Mouse (Mus musculus): ENCODE measurements around the gene Myod1. TPM values are rescaled to one million over a fixed set of nuclear protein-coding genes. Genes with fewer than 3 reads are reported as not detected.

The Myod1 gene
- polyA plus RNA-seq, 1 experiment = 0.06 TPM

DNA sequence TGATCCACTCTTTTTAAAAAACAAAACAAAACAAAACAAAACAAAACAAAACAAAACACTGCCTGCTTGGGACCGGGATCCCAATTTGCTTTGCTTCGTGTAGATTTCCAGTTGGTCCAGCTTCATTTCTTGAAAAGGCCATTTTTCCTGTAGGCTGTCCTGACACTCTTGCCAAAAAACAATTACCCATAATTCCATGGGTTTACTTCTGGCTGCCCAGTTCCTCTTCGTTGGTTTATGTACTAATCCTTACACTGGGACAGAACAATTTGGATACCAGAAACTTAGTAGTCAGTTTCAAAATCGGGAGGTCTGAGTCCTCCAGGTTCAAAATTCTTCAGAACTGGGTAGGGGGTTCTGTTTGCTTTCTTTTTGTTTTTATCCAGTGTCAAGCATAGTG lies 14.0 kb downstream of the Myod1 start:
- DNase-seq (ENCODE audit: extremely low spot score in 1 of 2, low spot score in 1 of 2) = no peak

GRCm38 (mm10) chr7:46391701-46392100 lies 15.4 kb downstream of the Myod1 start:
- no peak for DNase-seq (ENCODE audit: extremely low spot score in 1 of 2, low spot score in 1 of 2)

GRCm38 (mm10) chr7:46393116-46393515 lies 16.8 kb downstream of the Myod1 start:
- DNase-seq (ENCODE audit: extremely low spot score in 1 of 2, low spot score in 1 of 2) = peak; percentile 59 to 92

DNA sequence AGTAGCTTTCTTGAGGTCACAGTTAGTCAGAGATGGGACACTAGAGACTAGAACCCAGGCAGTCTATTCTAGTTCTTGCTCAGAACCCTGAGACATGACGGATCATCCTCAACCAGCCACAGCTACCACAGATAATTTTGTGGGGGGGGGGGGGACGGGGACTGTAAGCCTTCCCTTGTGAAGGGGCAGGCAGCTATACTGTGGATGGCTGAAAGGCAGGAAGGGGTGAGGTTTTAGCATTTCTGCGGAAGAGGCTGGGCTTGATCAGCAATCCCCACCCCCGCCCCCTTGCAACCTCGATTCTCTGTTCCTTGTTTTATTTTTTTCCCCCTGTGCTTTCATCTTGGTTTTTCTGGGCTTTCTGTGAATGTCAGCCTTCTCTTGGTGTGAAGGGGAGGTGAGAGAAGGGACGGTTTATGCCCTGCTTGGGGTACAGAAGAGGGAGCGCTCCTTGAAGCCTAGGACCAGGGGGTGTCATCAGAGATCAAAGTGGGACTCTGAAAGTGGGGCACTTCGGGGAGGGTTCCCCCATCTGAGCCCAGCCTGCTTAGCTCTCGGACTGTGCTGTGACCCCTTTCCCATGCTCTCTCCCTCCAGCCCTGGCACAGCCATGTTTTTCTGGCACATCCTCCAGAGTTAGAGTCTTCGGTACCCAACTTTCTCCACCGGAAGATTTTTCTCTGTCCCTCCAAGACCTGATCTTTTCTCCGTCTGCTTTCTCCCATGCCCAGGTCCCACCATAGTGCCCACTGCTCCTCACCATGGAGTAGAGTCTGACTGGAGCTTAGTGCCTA lies 17.6 kb downstream of the Myod1 start:
- no peak for DNase-seq (ENCODE audit: extremely low spot score in 1 of 2, low spot score in 1 of 2)

GRCm38 (mm10) chr7:46394933-46395332 lies 18.7 kb downstream of the Myod1 start:
- DNase-seq (ENCODE audit: extremely low spot score in 1 of 2, low spot score in 1 of 2) = no peak

DNA sequence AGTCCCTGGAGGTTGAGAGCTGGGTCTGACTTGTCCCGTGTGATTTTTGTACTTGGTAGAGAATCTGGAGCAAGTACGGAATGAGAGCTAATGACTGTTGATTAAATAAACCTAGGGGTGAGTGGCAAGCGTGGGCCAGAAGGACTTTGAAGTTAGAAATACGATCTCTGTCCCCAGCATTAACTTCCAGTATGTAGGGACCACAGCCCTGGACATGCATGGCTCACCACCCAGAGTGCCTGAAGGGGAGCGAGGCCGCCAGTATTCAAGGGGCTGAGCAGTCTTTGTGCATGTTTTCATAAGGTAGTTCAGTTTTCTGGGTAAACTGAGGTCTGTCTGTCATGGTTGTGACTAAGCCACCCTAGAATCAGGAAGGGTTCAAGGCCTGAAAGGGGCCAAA lies 19.3 kb downstream of the Myod1 start:
- DNase-seq (ENCODE audit: extremely low spot score in 1 of 2, low spot score in 1 of 2) = no peak

GRCm38 (mm10) chr7:46396231-46396927 lies 20.1 kb downstream of the Myod1 start, which contains the start of gene Kcnc1:
Kcnc1 (plus strand) TSS chr7:46396497.
- peak in 1 of 2 experiments; percentile 71 for DNase-seq (ENCODE audit: extremely low spot score in 1 of 2, low spot score in 1 of 2)

DNA sequence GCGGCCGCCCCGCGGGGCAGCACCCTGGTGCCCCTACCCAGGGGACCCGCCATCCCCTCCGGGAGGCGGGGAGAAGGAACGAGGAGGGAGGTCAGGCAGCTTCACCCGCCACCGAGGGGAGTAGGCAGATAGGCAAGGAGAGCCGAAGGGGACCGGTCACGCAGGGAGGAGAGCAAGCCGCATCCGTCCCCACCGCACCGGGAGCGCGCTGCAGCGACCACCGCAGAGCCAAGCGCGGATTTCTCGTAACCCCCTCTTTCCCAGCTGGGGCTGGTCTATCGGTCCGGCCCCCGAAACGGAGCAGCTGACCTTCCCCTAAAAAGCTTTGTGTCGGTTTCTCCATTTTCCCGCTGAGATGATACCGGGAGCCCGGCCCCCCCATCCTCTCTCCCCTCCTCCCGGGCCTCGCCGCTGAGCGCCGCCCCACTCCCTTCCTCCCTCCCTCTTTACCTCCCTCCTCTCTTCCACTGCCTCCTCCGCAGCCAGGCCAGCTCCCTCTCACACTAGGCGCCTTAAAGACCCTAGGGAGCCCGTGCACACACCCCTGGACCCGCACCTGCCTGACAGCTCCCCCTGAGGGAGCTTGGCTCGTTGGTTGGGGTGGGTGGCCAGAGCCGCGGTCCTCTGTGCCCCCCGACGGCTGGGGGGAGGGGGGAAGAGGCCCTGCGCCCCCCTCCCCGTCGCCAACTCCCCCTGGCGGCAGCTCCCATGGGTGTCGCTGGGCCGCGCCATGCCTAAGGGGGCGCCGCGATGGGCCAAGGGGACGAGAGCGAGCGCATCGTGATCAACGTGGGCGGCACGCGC lies 20.9 kb downstream of the Myod1 start:
- peak in 1 of 2 experiments; percentile 70 for DNase-seq (ENCODE audit: extremely low spot score in 1 of 2, low spot score in 1 of 2)

GRCm38 (mm10) chr7:46397732-46398333 lies 21.6 kb downstream of the Myod1 start:
- DNase-seq (ENCODE audit: extremely low spot score in 1 of 2, low spot score in 1 of 2) = no peak

DNA sequence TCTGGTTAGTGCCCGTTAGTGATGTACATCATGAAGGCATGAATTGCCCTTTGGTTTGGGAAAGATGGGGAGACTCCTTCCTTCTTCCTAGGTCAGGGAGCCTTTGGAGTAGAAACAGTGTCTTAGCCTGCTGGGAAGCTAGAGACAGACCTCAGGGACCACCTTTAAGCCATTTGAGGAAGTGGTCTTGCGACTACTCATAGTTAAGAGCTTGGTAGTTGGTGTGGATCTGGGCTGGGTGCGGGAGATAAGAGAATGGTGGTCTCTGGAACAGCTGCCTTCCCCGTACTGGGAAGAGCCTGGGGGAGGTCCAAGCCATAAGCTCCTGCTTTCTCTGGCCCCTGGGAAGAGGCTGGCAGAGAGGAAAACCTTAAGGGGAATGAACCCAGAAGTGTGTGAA lies 22.3 kb downstream of the Myod1 start:
- no peak for DNase-seq (ENCODE audit: extremely low spot score in 1 of 2, low spot score in 1 of 2)

GRCm38 (mm10) chr7:46399676-46400075 lies 23.4 kb downstream of the Myod1 start:
- no peak for DNase-seq (ENCODE audit: extremely low spot score in 1 of 2, low spot score in 1 of 2)

GRCm38 (mm10) chr7:46400346-46400745 lies 24.1 kb downstream of the Myod1 start:
- DNase-seq (ENCODE audit: extremely low spot score in 1 of 2, low spot score in 1 of 2) = no peak

- DNase-seq (ENCODE audit: extremely low spot score in 1 of 2, low spot score in 1 of 2) = no peak
Observed at GRCm38 (mm10) chr7:46401371-46402180, 25.3 kb downstream of the Myod1 start.

GRCm38 (mm10) chr7:46403616-46404485 lies 27.6 kb downstream of the Myod1 start:
- no peak for DNase-seq (ENCODE audit: extremely low spot score in 1 of 2, low spot score in 1 of 2)

- DNase-seq (ENCODE audit: extremely low spot score in 1 of 2, low spot score in 1 of 2) = no peak
Observed at GRCm38 (mm10) chr7:46404756-46405155, 28.5 kb downstream of the Myod1 start.

- DNase-seq (ENCODE audit: extremely low spot score in 1 of 2, low spot score in 1 of 2) = no peak
Observed at GRCm38 (mm10) chr7:46408606-46409005, 32.3 kb downstream of the Myod1 start.

DNA sequence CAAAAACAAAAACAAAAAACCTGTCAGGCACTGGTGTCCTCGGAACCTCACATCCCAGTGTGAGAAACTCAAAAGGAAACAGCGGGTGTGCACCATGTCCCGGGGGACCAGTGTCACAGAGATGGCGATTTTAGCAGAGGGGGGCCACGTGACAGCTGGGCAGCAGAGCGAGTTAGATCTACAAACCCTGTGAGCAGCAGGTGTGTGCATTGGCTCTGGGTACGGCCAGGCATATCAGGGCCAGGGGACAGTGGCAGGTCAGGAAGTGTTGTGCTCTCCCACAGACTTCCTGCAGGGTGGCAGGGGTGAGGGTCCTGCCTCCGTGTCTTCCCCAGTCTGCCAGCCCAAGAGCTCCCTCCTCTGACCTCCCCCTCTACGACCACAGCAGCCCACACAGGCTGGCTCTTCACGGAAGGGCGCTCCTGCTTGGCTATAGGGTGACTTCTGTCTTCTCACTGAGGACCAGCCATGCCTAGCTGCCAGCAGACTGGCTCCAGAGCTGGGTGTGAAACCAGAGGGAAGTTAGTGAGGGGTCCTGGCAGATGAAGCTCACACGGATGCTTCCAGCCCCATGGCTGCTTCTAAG lies 33.0 kb downstream of the Myod1 start:
- DNase-seq (ENCODE audit: extremely low spot score in 1 of 2, low spot score in 1 of 2) = no peak

DNA sequence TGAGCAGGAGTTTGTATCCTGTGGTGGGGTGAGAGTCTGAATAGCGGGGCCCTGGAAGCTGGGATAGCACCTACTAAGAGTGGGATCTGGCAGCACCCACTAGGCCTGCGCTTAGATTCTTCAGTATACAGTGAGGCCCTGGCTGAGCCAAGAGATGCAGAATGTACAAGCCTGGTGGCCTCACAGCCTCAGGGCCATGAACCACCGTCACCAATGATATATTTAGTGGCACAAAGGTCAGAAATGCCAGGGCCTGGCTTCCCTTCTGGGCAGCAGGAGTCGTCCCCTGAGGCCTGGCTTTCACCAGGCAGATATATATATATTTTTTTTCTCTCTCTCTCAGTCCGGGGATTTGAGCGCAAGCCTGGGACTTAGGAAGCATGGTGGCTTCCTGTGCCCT lies 34.5 kb downstream of the Myod1 start:
- DNase-seq (ENCODE audit: extremely low spot score in 1 of 2, low spot score in 1 of 2) = no peak

DNA sequence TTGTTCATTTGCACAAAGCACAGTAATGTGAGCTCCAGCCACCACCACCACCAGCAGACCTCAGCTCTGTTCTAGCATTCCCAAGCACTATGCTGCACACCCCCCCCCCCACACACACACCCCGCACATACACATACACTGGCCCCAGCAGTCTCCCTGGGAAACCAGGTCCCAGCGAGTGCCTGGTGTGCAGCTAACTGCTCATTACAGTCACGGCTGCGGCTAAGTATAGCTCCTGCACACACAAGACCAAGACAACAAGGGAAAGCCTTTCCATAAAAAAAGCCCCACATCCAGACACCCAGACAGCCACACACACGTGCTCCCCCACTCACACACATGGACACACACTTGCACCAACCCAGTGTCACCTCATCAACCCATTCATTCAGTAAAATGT lies 36.5 kb downstream of the Myod1 start:
- no peak for DNase-seq (ENCODE audit: extremely low spot score in 1 of 2, low spot score in 1 of 2)
